Mouse (Mus musculus) E14TG2a.4 (cell line): ENCODE measurements around the gene Taf12.

Source experiments
- CTCF ChIP-seq: conservative IDR thresholded peaks from 2 replicates; pipeline ENCODE4 v1.5.1; 2014; ENCODE audit warnings: low read length
- NANOG ChIP-seq: IDR thresholded peaks from 2 replicates; pipeline ENCODE4 v1.6.1; 2014; ENCODE audit warnings: borderline replicate concordance, low read length, mixed read lengths
- POU5F1 ChIP-seq: IDR thresholded peaks from 2 replicates; pipeline ENCODE4 v1.6.1; 2014; ENCODE audit warnings: low read length, borderline replicate concordance

- TF ChIP-seq CTCF (no peak), POU5F1 (no peak), NANOG (no peak)
These were observed 28.8 kb downstream of the Taf12 start, which contains the start of gene Rab42 for GRCm38 (mm10) chr4:132302939-132303479.
